Mouse (Mus musculus) activated CD4-positive, CD25-positive, alpha-beta regulatory T cell (primary cell): ENCODE measurements around the gene Snx14. TPM values are rescaled to one million over a fixed set of nuclear protein-coding genes. Genes with fewer than 3 reads are reported as not detected.

Source experiments
- polyA plus RNA-seq, 2 experiments: library from polyadenylated mRNA; unstranded; fragments of 100-300 nt; shearing (Covaris generic); gene quantifications; one replicate each; pipeline ENCODE4 v1.2.1; 2017

Gene Snx14
- polyA plus RNA-seq, result 10 to 100 TPM; 35.7 to 74.5 TPM

GRCm38 (mm10) chr9:88438555-88439237, at the start of gene Snx14:
TSS of gene Snx14 (minus strand) at chr9:88438958.

GRCm38 (mm10) chr9:88482230-88482828, 43.6 kb upstream of the Snx14 start, which contains the start of gene Syncrip:
TSS of gene Syncrip (minus strand) at chr9:88482574.

GRCm38 (mm10) chr9:88326930-88327901, 111.5 kb downstream of the Snx14 start, which contains the start of gene Nt5e:
TSS of gene Nt5e (plus strand) at chr9:88327197.

Other genes starting within 250 kb of the Snx14 start
- 100 to 1,000 TPM in 1 of 2 experiments, 10 to 100 TPM in 1; 86.7 to 135 TPM for gene Nt5e, start 111.8 kb downstream of the Snx14 start, polyA plus RNA-seq
- gene Gm20537, start 17.7 kb upstream of the Snx14 start, polyA plus RNA-seq, result 1 to 10 TPM in 1 of 2 experiments, under 1 TPM in 1; 0.97 to 1.7 TPM
- gene Syncrip, start 43.6 kb upstream of the Snx14 start, polyA plus RNA-seq, result 100 to 1,000 TPM in 1 of 2 experiments, 10 to 100 TPM in 1; 74.6 to 105 TPM
- gene Zfp949, start 109.1 kb upstream of the Snx14 start, polyA plus RNA-seq, result 10 to 100 TPM; 12.4 to 20.5 TPM
- gene Trim43a, start 141.9 kb upstream of the Snx14 start, polyA plus RNA-seq, result under 1 TPM in 1 of 2 experiments, not detected in 1; 0.33 TPM